Mouse (Mus musculus) frontal cortex, postnatal 36 days (tissue): ENCODE measurements at regions not wholly inside any gene's neighbourhood (a gene's known extent, or its start where the extent isn't known, plus 50 kb on each side); places are given as distances from the start of the nearest gene placed in this dataset.
A peak's percentile ranks its signal among the peaks of the same experiment; 100 is the strongest.

ENCODE experiments used
- DNase-seq, 2 experiments: peaks; one replicate each; pipeline ENCODE4 v3.0.0; 2022; ENCODE audit warnings: low spot score in 2 of 2

DNA sequence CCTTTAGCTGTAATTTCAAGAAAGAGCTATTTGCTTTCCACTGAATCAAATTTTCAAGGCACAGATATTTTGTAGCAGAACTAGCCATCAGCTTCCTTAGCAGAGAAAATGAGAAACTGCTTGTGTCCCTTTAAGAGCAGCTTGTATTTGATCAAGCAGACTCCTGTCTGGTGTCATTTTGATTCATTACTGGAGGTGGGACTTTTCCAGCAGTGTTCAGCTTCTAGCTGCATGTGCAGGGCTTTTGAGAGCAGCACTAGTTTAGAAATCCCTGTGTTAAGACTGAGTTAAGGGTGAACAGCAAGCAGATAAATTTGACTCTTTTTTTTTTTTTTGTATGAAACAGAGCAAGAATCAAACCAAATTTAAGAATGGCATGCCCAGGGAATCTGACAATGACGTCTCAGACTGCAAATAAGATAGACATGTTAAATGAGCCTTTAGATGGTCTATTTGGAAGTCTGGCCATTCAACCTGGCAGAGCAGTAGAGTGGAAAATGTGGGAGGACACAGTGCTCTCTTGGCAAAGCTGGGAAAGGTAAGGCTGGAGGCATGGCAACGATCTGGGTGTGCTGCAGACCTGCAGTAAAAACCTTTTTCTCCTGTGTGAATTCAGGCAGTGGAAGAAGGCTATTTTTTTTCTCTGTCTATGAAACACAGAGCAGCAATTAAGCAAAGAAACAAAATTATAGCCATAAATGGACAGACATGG, 419.9 kb upstream of the Dmd start:
- no peak for DNase-seq

DNA sequence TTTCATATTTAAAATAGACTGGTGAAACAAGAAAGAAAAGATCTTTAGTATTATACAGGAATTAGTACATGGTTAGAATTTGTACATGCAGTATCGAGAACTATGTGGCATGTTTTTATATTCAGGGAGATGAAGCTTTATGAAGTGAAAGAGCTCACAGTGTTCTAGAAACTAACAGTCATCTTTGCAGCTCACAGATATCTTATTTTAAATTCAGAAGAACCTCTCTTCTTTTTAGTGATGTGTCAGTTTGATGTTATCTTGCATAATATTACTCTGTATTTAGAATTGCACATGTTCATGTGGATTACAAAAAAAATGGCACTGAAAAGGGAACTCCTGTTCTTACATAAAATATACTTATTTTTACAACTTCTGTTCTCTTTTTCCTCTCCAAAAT, 377.1 kb upstream of the Dmd start:
- DNase-seq, result no peak

DNA sequence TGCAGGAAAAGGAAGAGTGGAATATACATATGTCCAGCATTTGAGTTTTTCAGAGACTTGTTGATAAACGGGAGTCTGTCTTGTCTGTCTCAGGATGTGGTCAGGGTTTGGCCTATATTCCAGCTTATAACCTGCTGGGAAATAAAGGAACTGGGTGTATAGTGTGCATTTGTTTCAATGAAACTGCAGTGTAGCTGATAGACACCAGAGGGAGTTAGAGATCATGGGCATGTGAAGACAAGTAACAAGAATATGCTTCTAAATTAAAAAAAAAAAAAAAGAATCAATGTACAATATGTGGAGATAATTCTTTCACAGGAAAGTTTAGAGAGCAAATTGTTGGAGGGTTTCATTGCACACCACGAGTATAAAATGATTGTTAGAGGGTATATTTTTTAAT, 335.3 kb upstream of the Dmd start:
- DNase-seq, result peak in 1 of 2 experiments; percentile 19

DNA sequence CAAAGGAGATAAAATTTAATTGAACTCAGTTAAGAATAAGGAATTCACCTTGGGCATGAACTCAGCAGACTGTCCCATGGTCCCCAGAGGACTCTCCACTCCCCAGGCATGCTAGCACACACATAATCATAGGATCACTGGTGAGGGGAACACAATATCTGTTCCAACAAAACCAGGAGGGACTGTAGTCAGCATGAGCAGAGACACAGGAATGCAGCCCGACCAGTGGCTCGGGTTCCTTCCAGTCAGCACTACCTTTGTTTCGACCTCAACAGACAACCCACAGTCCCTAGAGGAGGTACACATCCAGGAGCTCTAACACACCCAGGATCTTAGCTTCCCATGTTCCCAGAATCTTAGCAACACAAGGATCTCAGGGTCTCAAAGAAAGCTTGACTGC, 298.3 kb upstream of the Dmd start:
- no peak for DNase-seq
